Comparison of ENCODE assay signal across 24 mouse cellular contexts in genomic region chr11:83530360-83530759, GRCm38 (mm10). TPM values are rescaled to one million over a fixed set of nuclear protein-coding genes. Genes with fewer than 3 reads are reported as not detected.
DNase-seq lines count a peak whose midpoint lies in the region; TF ChIP-seq lines count a peak whose summit lies in the region.
"Had no signal": no experiment of that assay in that cellular context is flagged by ENCODE, and none has a peak within 500 bp of the region (broad histone marks: within the 10 kb centered on the region; RNA-seq: fewer than 3 reads in every experiment).

Ccl5 (minus strand) TSS chr11:83530518.

- WGBS in thymus, adult 2 months, result 56% methylated on average over 5 of the region's 5 CpGs
- WGBS in bone marrow, adult 2 months, result 72% methylated on average over 5 of the region's 5 CpGs
- 82% methylated on average over 5 of the region's 5 CpGs for WGBS in large intestine, adult 2 months
- WGBS in heart, embryonic 10.5 days, result 76% methylated on average over 5 of the region's 5 CpGs

- no peak for TF ChIP-seq POLR2A in thymus, adult 2 months (IDR thresholded peaks at IDR 0.05; ENCODE audit: control insufficient read depth, extremely low read depth, insufficient read depth, low read length, poor library complexity)
- no peak for TF ChIP-seq POLR2A in bone marrow, adult 2 months (IDR thresholded peaks at IDR 0.05; ENCODE audit: borderline replicate concordance, control insufficient read depth, low read depth, low read length)

- no peaks in the 10 kb centered on the region for H3K9me3 ChIP-seq in heart, embryonic 10.5 days
- H3K9me3 ChIP-seq: embryonic facial prominence, embryonic 10.5 days; forebrain, embryonic 12.5 days; heart, embryonic 15.5 days; hindbrain, embryonic 15.5 days; midbrain, embryonic 12.5 days had no signal

- no peaks in the 10 kb centered on the region for H3K36me3 ChIP-seq in thymus, adult 2 months (ENCODE audit: control insufficient read depth, insufficient read depth, low read length)
- H3K36me3 ChIP-seq in heart, embryonic 10.5 days, result no peaks in the 10 kb centered on the region
- H3K36me3 ChIP-seq: embryonic facial prominence, embryonic 10.5 days; forebrain, embryonic 12.5 days; heart, embryonic 15.5 days; hindbrain, embryonic 15.5 days; midbrain, embryonic 12.5 days had no signal

- no peaks in the 10 kb centered on the region for H3K27me3 ChIP-seq in thymus, adult 2 months (ENCODE audit: control insufficient read depth, insufficient read depth, low read length)
- H3K27me3 ChIP-seq in heart, embryonic 10.5 days (ENCODE audit: insufficient read depth, poor library complexity, severe bottlenecking), result no peaks in the 10 kb centered on the region
- H3K27me3 ChIP-seq: forebrain, embryonic 12.5 days; heart, embryonic 15.5 days; hindbrain, embryonic 15.5 days; midbrain, embryonic 12.5 days had no signal

- H3K4me1 ChIP-seq in thymus, adult 2 months (replicated peaks; ENCODE audit: control insufficient read depth, insufficient read depth, low read length), result peaks cover 5% of the 10 kb centered on the region; the same call in 1 of the 2 replicates
- H3K4me1 ChIP-seq in bone marrow, adult 2 months (ENCODE audit: control insufficient read depth, insufficient read depth, low read length), result peaks cover 8% of the 10 kb centered on the region
- H3K4me1 ChIP-seq in heart, embryonic 10.5 days, result peaks cover 16% of the 10 kb centered on the region; the same call in 1 of the 2 replicates
- H3K4me1 ChIP-seq: forebrain, embryonic 12.5 days had no signal

- H3K4me3 ChIP-seq in thymus, adult 2 months (ENCODE audit: control insufficient read depth, insufficient read depth, low read length), result no peak within 1 kb of the TSS
- H3K4me3 ChIP-seq in bone marrow, adult 2 months (replicated peaks; ENCODE audit: control insufficient read depth, low read depth, low read length), result peak within 1 kb of the TSS; percentile 34
- H3K4me3 ChIP-seq in heart, embryonic 10.5 days, result no peak within 1 kb of the TSS
- H3K4me3 ChIP-seq: embryonic facial prominence, embryonic 10.5 days; forebrain, embryonic 12.5 days; heart, adult 2 months; heart, embryonic 15.5 days; hindbrain, embryonic 15.5 days; midbrain, embryonic 12.5 days had no signal

- TF ChIP-seq CTCF in thymus, adult 2 months (IDR thresholded peaks at IDR 0.05; ENCODE audit: borderline replicate concordance, control insufficient read depth, extremely low read depth, insufficient read depth, low read length, poor library complexity), result no peak
- no peak for TF ChIP-seq CTCF in bone marrow, adult 2 months (IDR thresholded peaks at IDR 0.05; ENCODE audit: control insufficient read depth, insufficient read depth, low read length)

- H3K27ac ChIP-seq in thymus, adult 2 months (ENCODE audit: control insufficient read depth, insufficient read depth, low read length), result no peak within 1 kb of the TSS
- no peak within 1 kb of the TSS; the same call in 1 of the 2 replicates for H3K27ac ChIP-seq in bone marrow, adult 2 months (ENCODE audit: control insufficient read depth, insufficient read depth, low read depth, low read length, poor library complexity)
- H3K27ac ChIP-seq in heart, embryonic 10.5 days, result no peak within 1 kb of the TSS
- H3K27ac ChIP-seq: embryonic facial prominence, embryonic 10.5 days; forebrain, embryonic 12.5 days; heart, adult 2 months; heart, embryonic 15.5 days; hindbrain, embryonic 15.5 days; midbrain, embryonic 12.5 days had no signal

- DNase-seq in thymus, adult 2 months, result no peak
- no peak for DNase-seq in thymus, postnatal 36 days
- DNase-seq in large intestine, adult 2 months (ENCODE audit: low read depth, low spot score), result no peak
- no peak for DNase-seq in layer of hippocampus, adult 11-12 months (ENCODE audit: low spot score)
- DNase-seq in cerebellum, postnatal 25 days, result no peak
- no peak for DNase-seq in heart, embryonic 10.5 days (ENCODE audit: low spot score)
- DNase-seq: adrenal gland, postnatal 25 days; cerebellum, adult 2 months; gastrocnemius, postnatal 14 days; heart, adult 2 months; heart, postnatal 4 days; kidney, adult 18-20 months; kidney, postnatal 14 days; left cerebral cortex, postnatal 4 days; liver; lung, adult 18-20 months; retina, postnatal 1 day; thymus, postnatal 4 days had no signal

RNA-seq across cellular contexts. Expression of gene Ccl5, which starts in this region (rescaled TPM):
- polyA plus RNA-seq in thymus, adult 2 months (2012; rRNA removed), result 526 and 777 TPM in 2 replicates
- 7.6 and 22.7 TPM in 2 replicates for polyA plus RNA-seq in bone marrow, adult 2 months (2011; ENCODE audit: insufficient read depth, insufficient read length, low replicate concordance, missing spikeins)
- 194 and 322 TPM in 2 replicates for polyA plus RNA-seq in large intestine, adult 2 months (2012; rRNA removed)
- not detected in 2 replicates for polyA plus RNA-seq in heart, embryonic 10.5 days (2016; fragmentation: Nextera tagmentation; extraction: Ambion mirVana)
- polyA plus RNA-seq: embryonic facial prominence, embryonic 10.5 days; forebrain, embryonic 12.5 days; hindbrain, embryonic 15.5 days; midbrain, embryonic 12.5 days had no signal
